Mouse (Mus musculus): Measurements from ENCODE around the gene Elp4. TPM values are rescaled to one million over a fixed set of nuclear protein-coding genes. Genes with fewer than 3 reads are reported as not detected.

Gene Elp4
- polyA plus RNA-seq (2012; rRNA removed), result 2.8 and 4.7 TPM in 2 replicates

DNA sequence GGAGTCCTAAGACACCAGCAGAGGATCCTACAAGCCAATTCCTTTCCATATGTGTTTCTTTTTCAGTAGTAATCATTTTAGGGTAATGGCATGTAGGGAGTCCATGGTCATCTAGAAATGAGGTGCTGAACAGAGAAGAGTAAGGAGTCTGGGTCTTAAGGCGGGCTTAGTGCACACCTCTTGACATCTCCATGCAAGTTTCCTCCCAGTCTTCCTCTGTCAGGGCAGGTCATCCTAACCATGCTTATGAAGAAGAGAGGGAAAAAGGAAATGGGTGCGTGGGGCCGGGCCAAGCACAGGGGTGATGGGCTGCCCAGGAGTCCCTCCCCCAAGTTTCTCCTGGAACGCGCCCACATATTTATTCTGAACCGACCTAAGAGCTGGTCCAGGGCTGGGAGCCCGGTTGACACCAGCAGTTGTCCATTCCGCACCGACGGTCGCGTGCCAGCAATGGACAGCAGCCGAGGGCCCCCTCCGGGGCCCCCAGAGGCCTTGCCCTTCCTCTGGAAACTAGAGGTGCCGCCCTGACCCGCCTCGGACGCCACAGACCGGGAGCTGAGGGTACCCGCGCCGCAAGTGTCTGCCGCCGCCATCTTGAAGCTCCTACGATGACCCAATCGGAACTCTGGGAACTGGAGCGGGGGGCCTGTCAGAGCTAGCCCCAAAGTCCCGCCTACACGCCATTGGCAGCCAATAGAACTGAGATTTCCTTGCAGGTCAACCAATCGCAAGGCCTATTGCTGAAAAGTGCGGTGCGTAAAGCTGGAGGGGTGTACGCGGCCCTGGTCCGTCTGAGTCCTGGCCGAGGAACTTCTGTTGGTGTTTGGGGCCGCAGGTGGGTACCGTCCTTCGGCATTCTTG, at the start of gene Elp4, which contains the start of gene Immp1l:
Gene Elp4 (minus strand): TSS at position 669 of the 861 bp plus-strand sequence.
Gene Immp1l (plus strand): TSS at position 743 of the 861 bp plus-strand sequence.
- Histone ChIP-seq H3K27ac (ENCODE audit: control insufficient read depth, insufficient read depth, low read length) (peak within 1 kb of the TSS; percentile 15; the same call in 1 of the 2 replicates), H3K36me3 (ENCODE audit: control insufficient read depth, insufficient read depth, low read length) (no peaks in the 10 kb centered on the region), H3K4me1 (replicated peaks; ENCODE audit: control insufficient read depth, insufficient read depth, low read length) (no peaks in the 10 kb centered on the region), H3K27me3 (ENCODE audit: control insufficient read depth, insufficient read depth, low read length) (no peaks in the 10 kb centered on the region), H3K4me3 (ENCODE audit: control insufficient read depth, insufficient read depth, low read length) (peak within 1 kb of the TSS; percentile 89)
- DNase-seq, result peak; percentile 97
- TF ChIP-seq POLR2A (IDR thresholded peaks at IDR 0.05; ENCODE audit: control insufficient read depth, extremely low read depth, insufficient read depth, low read length, poor library complexity) (peak; percentile 59), CTCF (IDR thresholded peaks at IDR 0.05; ENCODE audit: borderline replicate concordance, control insufficient read depth, extremely low read depth, insufficient read depth, low read length, poor library complexity) (0 out of 2 replicates have a peak, but pooled peaks have one; percentile 25)
- under 1% methylated on average over 39 of the region's 39 CpGs for WGBS

DNA sequence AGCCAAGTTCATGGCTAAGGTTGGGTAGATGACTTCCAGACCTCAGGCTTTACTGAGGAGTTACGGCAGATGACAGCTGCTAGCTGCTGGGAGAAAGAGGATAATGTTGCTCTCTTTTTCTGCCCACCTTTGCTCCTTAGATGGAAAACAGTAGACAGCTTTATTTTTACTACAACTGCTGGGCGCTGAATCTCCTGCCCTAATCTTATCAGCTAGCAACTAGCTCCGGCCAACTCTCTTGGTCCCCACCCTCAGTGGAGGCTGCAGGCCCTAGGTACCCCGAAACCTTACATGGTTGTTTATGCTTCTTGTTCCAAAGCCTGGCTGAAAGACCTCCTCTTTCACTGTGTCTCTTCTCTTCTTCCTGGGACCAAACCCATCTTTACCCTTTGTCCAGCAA, 49.5 kb upstream of the Elp4 start:
- Histone ChIP-seq H3K36me3 (ENCODE audit: control insufficient read depth, insufficient read depth, low read length) (no peaks in the 10 kb centered on the region), H3K4me3 (ENCODE audit: control insufficient read depth, insufficient read depth, low read length) (no peak overlapping the region), H3K4me1 (replicated peaks; ENCODE audit: control insufficient read depth, insufficient read depth, low read length) (no peaks in the 10 kb centered on the region), H3K27me3 (ENCODE audit: control insufficient read depth, insufficient read depth, low read length) (no peaks in the 10 kb centered on the region), H3K27ac (ENCODE audit: control insufficient read depth, insufficient read depth, low read length) (no peak overlapping the region)
- WGBS, result 98% methylated on average over 4 of the region's 4 CpGs
- no peak for TF ChIP-seq CTCF (IDR thresholded peaks at IDR 0.05; ENCODE audit: borderline replicate concordance, control insufficient read depth, extremely low read depth, insufficient read depth, low read length, poor library complexity)
- TF ChIP-seq POLR2A (IDR thresholded peaks at IDR 0.05; ENCODE audit: control insufficient read depth, extremely low read depth, insufficient read depth, low read length, poor library complexity), result no peak
- DNase-seq, result no peak

DNA sequence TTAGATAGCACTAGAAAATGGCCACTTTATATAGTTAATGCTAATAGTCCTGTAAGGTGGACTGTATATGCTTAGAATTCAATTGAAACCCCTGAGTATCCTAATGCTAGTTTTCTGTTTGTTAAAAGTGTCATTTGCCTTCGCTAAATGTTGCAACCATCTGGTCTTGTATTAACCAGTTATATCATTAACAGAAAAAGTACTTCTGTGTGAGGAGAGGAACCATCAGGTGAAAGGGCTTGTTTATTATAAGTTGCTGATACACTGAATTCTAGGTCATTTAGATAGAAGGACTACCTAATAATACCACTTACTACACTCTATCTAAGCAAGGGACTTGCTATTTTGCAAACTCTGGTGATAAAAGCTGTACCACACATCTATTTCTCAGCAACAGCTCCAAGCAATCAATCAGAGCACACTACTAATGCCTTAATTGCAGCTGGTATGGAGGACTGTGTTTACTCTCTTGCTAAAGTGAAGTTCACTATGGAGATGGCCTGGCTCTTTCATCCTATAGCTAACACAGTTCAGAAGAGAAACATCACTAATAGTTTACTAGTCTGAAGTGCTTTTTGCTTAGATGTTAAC, 47.1 kb upstream of the Elp4 start:
- no peak for TF ChIP-seq POLR2A (IDR thresholded peaks at IDR 0.05; ENCODE audit: control insufficient read depth, extremely low read depth, insufficient read depth, low read length, poor library complexity)
- no peak for TF ChIP-seq CTCF (IDR thresholded peaks at IDR 0.05; ENCODE audit: borderline replicate concordance, control insufficient read depth, extremely low read depth, insufficient read depth, low read length, poor library complexity)
- Histone ChIP-seq H3K27me3 (ENCODE audit: control insufficient read depth, insufficient read depth, low read length) (no peaks in the 10 kb centered on the region), H3K4me3 (ENCODE audit: control insufficient read depth, insufficient read depth, low read length) (no peak overlapping the region), H3K36me3 (ENCODE audit: control insufficient read depth, insufficient read depth, low read length) (no peaks in the 10 kb centered on the region), H3K27ac (ENCODE audit: control insufficient read depth, insufficient read depth, low read length) (no peak overlapping the region), H3K4me1 (replicated peaks; ENCODE audit: control insufficient read depth, insufficient read depth, low read length) (no peaks in the 10 kb centered on the region)
- DNase-seq, result no peak
- WGBS, result 96% methylated on average over 1 of the region's 1 CpGs

DNA sequence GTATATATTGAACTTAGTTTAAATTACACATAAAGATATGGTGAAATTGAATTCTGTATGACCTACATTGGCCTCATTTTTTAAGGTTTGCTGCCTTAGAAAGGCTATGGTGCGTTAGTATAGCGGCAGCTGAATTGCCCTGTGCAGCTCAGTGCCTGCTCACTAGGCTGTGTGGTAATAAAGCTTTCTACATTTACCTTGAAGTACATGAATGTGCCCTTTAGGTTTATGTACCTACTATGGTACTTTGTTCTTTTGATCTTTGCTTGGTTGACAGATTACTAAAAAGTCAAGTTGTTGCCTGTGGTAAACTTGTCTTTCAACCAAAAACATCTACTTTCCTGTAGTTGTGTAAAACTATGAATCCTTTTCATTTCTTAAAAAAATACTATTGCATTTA, 45.8 kb upstream of the Elp4 start:
- no peak for DNase-seq
- no peaks in the 10 kb centered on the region for H3K4me1 ChIP-seq (replicated peaks; ENCODE audit: control insufficient read depth, insufficient read depth, low read length)
- 97% methylated on average over 2 of the region's 2 CpGs for WGBS
- H3K4me3 ChIP-seq (ENCODE audit: control insufficient read depth, insufficient read depth, low read length), result no peak overlapping the region
- H3K27ac ChIP-seq (ENCODE audit: control insufficient read depth, insufficient read depth, low read length), result no peak overlapping the region
- no peaks in the 10 kb centered on the region for H3K36me3 ChIP-seq (ENCODE audit: control insufficient read depth, insufficient read depth, low read length)
- H3K27me3 ChIP-seq (ENCODE audit: control insufficient read depth, insufficient read depth, low read length), result no peaks in the 10 kb centered on the region
- TF ChIP-seq POLR2A (IDR thresholded peaks at IDR 0.05; ENCODE audit: control insufficient read depth, extremely low read depth, insufficient read depth, low read length, poor library complexity) (no peak), CTCF (IDR thresholded peaks at IDR 0.05; ENCODE audit: borderline replicate concordance, control insufficient read depth, extremely low read depth, insufficient read depth, low read length, poor library complexity) (no peak)

DNA sequence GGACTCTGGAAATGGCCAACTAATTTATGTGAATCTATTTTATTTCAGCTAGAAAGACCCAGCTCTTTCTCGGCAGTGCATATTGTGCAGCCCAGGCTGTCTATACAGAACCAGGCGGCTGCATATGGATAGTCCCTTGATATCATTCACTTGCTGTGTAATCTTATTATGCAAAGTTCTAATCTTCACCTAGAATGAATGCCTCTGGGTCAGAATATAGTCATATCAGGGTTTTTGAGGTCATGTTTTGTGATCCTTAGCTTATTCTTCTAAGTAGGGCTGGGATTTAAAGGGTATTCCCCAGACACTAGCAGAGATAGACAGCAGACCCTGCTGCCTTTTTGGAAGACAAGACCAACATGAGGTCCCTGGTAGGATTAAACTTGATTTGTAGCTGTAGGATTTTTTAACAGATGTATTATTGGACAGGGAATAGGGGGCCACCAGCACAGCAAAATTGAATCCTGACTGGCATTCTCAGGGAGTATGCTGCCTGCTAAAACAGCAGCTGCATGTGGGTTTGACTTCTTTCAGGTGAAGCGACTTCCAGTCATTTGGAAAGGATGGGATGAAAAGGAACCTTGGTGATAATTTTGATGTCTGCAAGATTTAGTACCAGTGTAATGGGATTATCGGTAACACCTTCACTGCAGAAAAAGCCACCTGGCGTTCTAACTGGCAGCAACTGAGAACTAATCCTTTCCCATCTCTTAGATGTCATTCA, 13.4 kb upstream of the Elp4 start:
- H3K4me3 ChIP-seq (ENCODE audit: control insufficient read depth, insufficient read depth, low read length), result no peak overlapping the region
- no peak overlapping the region for H3K27ac ChIP-seq (ENCODE audit: control insufficient read depth, insufficient read depth, low read length)
- H3K4me1 ChIP-seq (replicated peaks; ENCODE audit: control insufficient read depth, insufficient read depth, low read length), result no peaks in the 10 kb centered on the region
- H3K27me3 ChIP-seq (ENCODE audit: control insufficient read depth, insufficient read depth, low read length), result no peaks in the 10 kb centered on the region
- TF ChIP-seq CTCF (IDR thresholded peaks at IDR 0.05; ENCODE audit: borderline replicate concordance, control insufficient read depth, extremely low read depth, insufficient read depth, low read length, poor library complexity) (no peak), POLR2A (IDR thresholded peaks at IDR 0.05; ENCODE audit: control insufficient read depth, extremely low read depth, insufficient read depth, low read length, poor library complexity) (no peak)
- 97% methylated on average over 5 of the region's 5 CpGs for WGBS
- no peak for DNase-seq
- no peaks in the 10 kb centered on the region for H3K36me3 ChIP-seq (ENCODE audit: control insufficient read depth, insufficient read depth, low read length)

GRCm38 (mm10) chr2:105916671-105917070, 12.3 kb upstream of the Elp4 start:
- no peaks in the 10 kb centered on the region for H3K36me3 ChIP-seq (ENCODE audit: control insufficient read depth, insufficient read depth, low read length)
- no peak overlapping the region for H3K27ac ChIP-seq (ENCODE audit: control insufficient read depth, insufficient read depth, low read length)
- no peak overlapping the region for H3K4me3 ChIP-seq (ENCODE audit: control insufficient read depth, insufficient read depth, low read length)
- DNase-seq, result no peak
- TF ChIP-seq POLR2A (IDR thresholded peaks at IDR 0.05; ENCODE audit: control insufficient read depth, extremely low read depth, insufficient read depth, low read length, poor library complexity) (no peak), CTCF (IDR thresholded peaks at IDR 0.05; ENCODE audit: borderline replicate concordance, control insufficient read depth, extremely low read depth, insufficient read depth, low read length, poor library complexity) (no peak)
- 88% methylated on average over 1 of the region's 1 CpGs for WGBS
- H3K27me3 ChIP-seq (ENCODE audit: control insufficient read depth, insufficient read depth, low read length), result no peaks in the 10 kb centered on the region
- no peaks in the 10 kb centered on the region for H3K4me1 ChIP-seq (replicated peaks; ENCODE audit: control insufficient read depth, insufficient read depth, low read length)
